Mouse (Mus musculus) mouse trophoblast stem cell (cell line): ENCODE data around the gene Styx.
"Not testable (repeated sequence)": the region's sequence is repeated elsewhere in the genome, so short reads cannot be mapped to it uniquely, and the experiment has no call there.

ENCODE experiments used
- in situ Hi-C, 2 experiments: fragments of 300-500 bp; cut with MseI, MboI; formaldehyde crosslinking; loops; 2 replicates in 1 of 2; 3 replicates in 1 of 2; pipeline ENCODE4 v1.15.1; 2025

The Styx gene

DNA sequence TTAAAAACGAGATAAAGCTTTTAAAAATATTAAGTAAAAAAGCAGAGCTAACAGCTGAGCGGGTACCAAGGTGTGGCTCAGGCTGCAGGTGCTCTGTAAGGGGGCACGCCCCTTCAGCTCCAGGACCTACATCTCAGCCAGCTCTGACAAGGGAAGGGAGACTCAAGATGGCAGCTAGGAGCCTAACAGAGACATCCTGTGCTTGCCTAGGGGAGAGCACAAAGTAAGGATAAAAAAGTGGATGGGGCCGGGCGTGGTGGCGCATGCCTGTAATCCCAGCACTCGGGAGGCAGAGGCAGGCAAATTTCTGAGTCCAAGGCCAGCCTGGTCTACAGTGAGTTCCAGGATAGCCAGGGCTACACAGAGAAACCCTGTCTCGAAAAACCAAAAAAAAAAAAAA, 115.5 kb downstream of the Styx start:
- in situ Hi-C loops: not testable (repeated sequence)

DNA sequence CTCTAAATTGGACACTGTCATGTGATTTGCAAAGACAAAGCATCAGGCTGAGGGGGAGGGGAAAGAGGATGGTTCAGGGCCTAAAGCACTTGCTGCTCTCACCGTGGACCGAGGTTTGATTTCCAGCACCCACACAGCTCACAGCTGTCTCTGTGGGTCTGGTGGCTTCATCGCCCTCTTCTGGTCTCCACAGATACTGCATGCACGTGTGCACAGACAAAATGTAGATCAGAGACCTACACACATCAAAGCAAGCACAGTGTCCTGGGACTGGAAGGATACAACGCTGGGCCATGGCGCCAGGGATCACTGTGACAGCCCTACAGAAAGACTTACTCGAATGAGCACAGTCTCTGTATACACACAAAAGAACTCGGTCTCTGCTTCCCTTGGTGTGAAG, 118.6 kb downstream of the Styx start:
- in situ Hi-C loops: no loop called here
